Mouse (Mus musculus) megakaryocyte, adult 5-6 weeks (primary cell): ENCODE results near the gene Six6. TPM values are rescaled to one million over a fixed set of nuclear protein-coding genes. Genes with fewer than 3 reads are reported as not detected.

Experiments
- ATAC-seq: 2 replicates; pipeline ENCODE4 v1.8.0; 2016; ENCODE audit warnings: mild to moderate bottlenecking, inconsistent platforms; ENCODE audit not compliant: poor library complexity, severe bottlenecking
- total RNA-seq, 2 experiments: library from RNA; stranded (forward) in 1 of 2; stranded (reverse) in 1 of 2; fragments of 153-499, 151-499 nt in 1 of 2; fragments of 221-1000, 200-1000 nt in 1 of 2; gene quantifications; 2 replicates each; pipeline versions ENCODE4 v1.2.3 to v1.2.4; 2015 to 2017

The Six6 gene
- total RNA-seq, 2 experiments from 2014 or later = not detected

GRCm38 (mm10) chr12:72954906-72955305, 15.2 kb downstream of the Six6 start:
- ATAC-seq = no peak

GRCm38 (mm10) chr12:72957829-72958424, 18.2 kb downstream of the Six6 start:
- ATAC-seq = no peak

- no peak for ATAC-seq
Observed at GRCm38 (mm10) chr12:72958446-72958845, 18.8 kb downstream of the Six6 start.

GRCm38 (mm10) chr12:72962761-72963160, 23.1 kb downstream of the Six6 start:
- ATAC-seq = no peak

GRCm38 (mm10) chr12:72967541-72967940, 27.8 kb downstream of the Six6 start:
- ATAC-seq = no peak

GRCm38 (mm10) chr12:72970620-72971019, 30.9 kb downstream of the Six6 start:
- no peak for ATAC-seq

GRCm38 (mm10) chr12:72973161-72973560, 33.5 kb downstream of the Six6 start:
- ATAC-seq = peak; percentile 61; the same call in 1 of the 2 replicates

- no peak for ATAC-seq
Observed at GRCm38 (mm10) chr12:72976172-72976571, 36.5 kb downstream of the Six6 start.

- peak; percentile 91 for ATAC-seq
Observed at GRCm38 (mm10) chr12:72976718-72977117, 37.0 kb downstream of the Six6 start.

GRCm38 (mm10) chr12:72977851-72978250, 38.2 kb downstream of the Six6 start:
- ATAC-seq = no peak

- no peak for ATAC-seq
Observed at GRCm38 (mm10) chr12:72979236-72979635, 39.5 kb downstream of the Six6 start.

- no peak for ATAC-seq
Observed at GRCm38 (mm10) chr12:72982616-72983015, 42.9 kb downstream of the Six6 start.

- no peak for ATAC-seq
Observed at GRCm38 (mm10) chr12:72983071-72983857, 43.6 kb downstream of the Six6 start.

Other genes with a start within 250 kb of the Six6 start
- gene Ppm1a, start 182.4 kb upstream of the Six6 start, total RNA-seq (2015) = 63.4 and 66.1 TPM in 2 replicates
- gene Ppm1a, start 182.4 kb upstream of the Six6 start, total RNA-seq (2017) = 100 and 106 TPM in 2 replicates
- 0.13 and 0.59 TPM in 2 replicates for gene 4930447C04Rik, start 882 bp downstream of the Six6 start, total RNA-seq (2015)
- gene 4930447C04Rik, start 882 bp downstream of the Six6 start, total RNA-seq (2017) = 0.59 TPM in 1 of 2 replicates, not detected in the other
- gene Six1, start 114.0 kb downstream of the Six6 start, total RNA-seq (2015) = 0.04 and 0.11 TPM in 2 replicates
- gene Six1, start 114.0 kb downstream of the Six6 start, total RNA-seq (2017) = not detected in 2 replicates
- gene Six4, start 173.6 kb downstream of the Six6 start, total RNA-seq (2015) = not detected in 2 replicates
- 0.07 TPM in 1 of 2 replicates, not detected in the other for gene Six4, start 173.6 kb downstream of the Six6 start, total RNA-seq (2017)
- 11.0 and 17.1 TPM in 2 replicates for gene Mnat1, start 183.8 kb downstream of the Six6 start, total RNA-seq (2015)
- gene Mnat1, start 183.8 kb downstream of the Six6 start, total RNA-seq (2017) = 14.4 and 20.5 TPM in 2 replicates